ENCODE assay signal across 20 mouse cellular contexts in genomic region chr3:138404872-138405271, GRCm38 (mm10). TPM values are rescaled to one million over a fixed set of nuclear protein-coding genes. Genes with fewer than 3 reads are reported as not detected.
"Had no signal": no experiment of that assay in that cellular context is flagged by ENCODE, and none has a peak within 500 bp of the region (broad histone marks: within the 10 kb centered on the region; RNA-seq: fewer than 3 reads in every experiment).

No protein-coding gene starts in this region.

- H3K9ac ChIP-seq: limb, embryonic 15.5 days; liver, embryonic 13.5 days; liver, embryonic 15.5 days; midbrain, embryonic 13.5 days; neural tube, embryonic 13.5 days; neural tube, embryonic 15.5 days had no signal

- H3K4me1 ChIP-seq: limb, embryonic 15.5 days; liver, embryonic 13.5 days; liver, embryonic 15.5 days; midbrain, embryonic 10.5 days; midbrain, embryonic 13.5 days; neural tube, embryonic 13.5 days; neural tube, embryonic 15.5 days had no signal

- H3K27ac ChIP-seq: limb, embryonic 15.5 days; liver, embryonic 13.5 days; liver, embryonic 15.5 days; midbrain, embryonic 10.5 days; midbrain, embryonic 13.5 days; neural tube, embryonic 13.5 days; neural tube, embryonic 15.5 days had no signal

- H3K9me3 ChIP-seq: limb, embryonic 15.5 days; liver, embryonic 13.5 days; liver, embryonic 15.5 days; midbrain, embryonic 10.5 days; midbrain, embryonic 13.5 days; neural tube, embryonic 13.5 days; neural tube, embryonic 15.5 days had no signal

- DNase-seq: liver, embryonic 13.5 days; right cerebral cortex, postnatal 25 days; thymus, adult 18-20 months; thymus, postnatal 14 days; thymus, postnatal 36 days had no signal

- H3K4me3 ChIP-seq: limb, embryonic 15.5 days; liver, embryonic 13.5 days; liver, embryonic 15.5 days; midbrain, embryonic 10.5 days; midbrain, embryonic 13.5 days; myocyte; neural tube, embryonic 13.5 days; neural tube, embryonic 15.5 days had no signal

- H3K36me3 ChIP-seq: limb, embryonic 15.5 days; liver, embryonic 13.5 days; liver, embryonic 15.5 days; midbrain, embryonic 10.5 days; midbrain, embryonic 13.5 days; neural tube, embryonic 13.5 days; neural tube, embryonic 15.5 days had no signal

- H3K4me2 ChIP-seq: limb, embryonic 15.5 days; liver, embryonic 11.5 days; liver, embryonic 13.5 days; liver, embryonic 15.5 days; midbrain, embryonic 13.5 days; neural tube, embryonic 13.5 days; neural tube, embryonic 15.5 days had no signal

- ATAC-seq: midbrain, embryonic 13.5 days; midbrain, embryonic 16.5 days had no signal

- H3K27me3 ChIP-seq: limb, embryonic 15.5 days; liver, embryonic 13.5 days; liver, embryonic 15.5 days; midbrain, embryonic 13.5 days; neural tube, embryonic 13.5 days; neural tube, embryonic 15.5 days had no signal

RNA-seq across cellular contexts. Expression of gene Adh4, which starts 10.4 kb away (rescaled TPM):
- total RNA-seq: megakaryocyte, adult 5-6 weeks; megakaryocyte-erythroid progenitor cell, adult 5-6 weeks had no signal
- polyA plus RNA-seq: liver, embryonic 11.5 days; liver, embryonic 13.5 days; liver, embryonic 15.5 days; midbrain, embryonic 10.5 days; midbrain, embryonic 13.5 days; midbrain, embryonic 16.5 days; myocyte; neural tube, embryonic 11.5 days; neural tube, embryonic 13.5 days; neural tube, embryonic 15.5 days; stomach, embryonic 14.5 days; stomach, embryonic 16.5 days; thymus, postnatal 0 days had no signal
